Mouse (Mus musculus) cerebellum, postnatal 4 days (tissue): ENCODE measurements around the gene Tmem204.

Experiments
- DNase-seq, 2 experiments: peaks; one replicate each; pipeline ENCODE4 v3.0.0; 2022; ENCODE audit warnings: low spot score in 2 of 2, mixed read lengths in 1 of 2

The Tmem204 gene

DNA sequence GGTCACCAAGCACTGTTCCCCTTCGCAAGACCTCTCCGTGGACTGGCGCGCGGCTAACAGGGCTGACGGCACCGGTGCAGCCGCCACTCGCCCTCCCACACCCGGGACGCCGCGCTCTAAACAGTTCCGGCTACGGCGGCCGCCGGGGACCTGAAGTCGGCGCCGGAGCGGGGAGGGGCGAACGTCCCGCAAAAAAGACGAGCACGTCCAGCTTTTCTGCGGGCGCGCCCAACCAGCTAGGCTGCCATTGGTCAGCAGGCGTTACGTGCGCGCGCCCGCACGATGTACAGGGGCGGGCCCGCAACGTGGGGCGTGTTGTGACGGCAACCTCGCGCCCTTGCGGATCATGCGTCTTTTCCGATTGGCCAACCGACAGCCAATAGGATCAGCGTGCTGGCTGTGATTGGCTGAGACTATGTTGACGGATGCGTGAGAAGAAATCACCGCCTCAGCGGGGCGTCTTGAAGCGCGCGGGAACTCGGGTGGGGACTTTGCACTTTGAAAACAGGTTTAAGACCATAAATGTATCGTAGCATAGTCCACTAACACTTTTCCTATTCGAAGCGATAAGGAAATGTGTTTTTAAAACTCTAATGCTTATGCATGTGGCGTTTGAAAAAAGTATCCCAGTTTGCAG lies 67.6 kb downstream of the Tmem204 start, which contains the start of the genes Cramp1l and Ift140:
Gene Cramp1l (minus strand): TSS at position 134 of the 637 bp plus-strand sequence.
Gene Ift140 (plus strand): TSS at position 431 of the 637 bp plus-strand sequence.
- DNase-seq: peak; percentile 91 to 98

DNA sequence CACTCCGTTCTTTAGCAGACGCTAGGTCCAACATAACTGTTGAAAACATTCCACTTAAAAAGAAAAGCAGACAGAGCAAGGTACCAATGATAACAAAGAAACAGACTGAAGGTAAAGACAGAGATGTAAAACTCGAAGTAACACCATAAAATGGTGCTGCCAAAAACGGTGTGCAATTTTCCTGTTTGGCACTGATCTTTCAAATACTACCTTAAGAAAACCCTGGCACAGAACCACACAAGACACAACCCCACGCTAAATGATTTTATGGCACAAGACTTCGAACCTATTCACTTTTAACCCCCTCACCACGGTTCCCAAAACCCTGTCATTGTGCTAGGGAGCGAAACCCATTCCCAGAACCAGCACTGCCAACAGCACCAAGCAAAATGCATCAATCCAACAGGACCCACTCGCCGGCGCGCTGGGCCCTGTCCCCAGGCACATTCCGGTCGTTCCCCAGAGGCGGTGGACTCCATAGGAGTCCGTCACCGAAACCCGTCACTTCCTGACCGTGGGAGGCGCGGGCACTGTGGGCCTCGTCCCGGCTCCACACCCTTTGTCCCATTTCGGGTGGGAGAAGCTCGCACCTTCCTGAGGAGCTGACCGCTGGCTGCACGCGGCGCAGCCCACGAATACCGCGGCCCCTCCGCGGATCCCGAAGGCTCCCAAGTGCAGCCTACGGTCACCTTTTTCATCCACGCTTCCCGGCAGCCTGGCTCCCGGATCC lies 68.4 kb downstream of the Tmem204 start:
- peak in 1 of 2 experiments; percentile 26 for DNase-seq

DNA sequence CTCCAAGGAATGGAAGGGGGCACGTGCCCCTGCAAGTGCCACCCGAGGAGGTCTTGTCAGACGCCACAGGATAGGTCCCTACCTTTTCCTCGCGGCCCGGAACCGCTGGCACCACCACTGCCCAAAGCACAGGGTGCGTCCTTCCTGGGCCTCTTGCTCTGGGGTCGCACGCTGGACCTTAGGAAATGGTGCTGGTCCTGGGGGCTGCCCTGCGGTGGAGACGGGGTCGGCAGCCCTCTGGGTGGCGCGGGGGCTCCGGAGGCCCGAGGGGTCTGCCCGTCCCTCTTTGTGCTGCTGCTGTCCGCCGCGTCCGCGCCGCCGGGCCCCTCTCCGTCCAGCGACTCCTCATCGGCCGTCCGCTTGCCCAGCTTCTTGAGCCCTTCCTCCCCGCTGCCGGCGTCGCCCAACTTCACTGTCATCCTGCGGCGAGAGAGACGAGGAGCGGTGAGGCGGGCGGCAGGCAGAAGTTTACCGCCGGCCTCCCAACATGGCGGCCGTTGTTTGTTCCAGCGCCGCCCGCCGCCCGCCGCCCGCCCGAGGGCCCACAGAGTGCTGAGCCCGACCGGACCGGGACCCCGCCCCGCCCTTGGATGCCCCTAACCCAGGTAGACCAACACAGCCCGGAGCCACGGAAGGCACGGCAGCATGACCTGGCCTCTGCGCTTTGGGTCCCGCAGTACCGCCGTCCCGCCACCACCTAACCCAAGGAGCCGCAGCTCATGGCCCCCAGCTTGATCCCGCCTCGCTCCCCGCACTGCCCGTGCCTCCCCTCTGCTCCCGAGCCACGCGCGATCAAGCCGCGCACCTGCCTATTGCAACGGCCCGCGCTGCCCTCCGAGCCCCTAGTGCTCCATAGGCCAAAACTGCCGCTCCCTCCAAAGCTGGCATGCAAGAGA lies 69.5 kb downstream of the Tmem204 start:
- peak in 1 of 2 experiments; percentile 12 for DNase-seq
